Mouse (Mus musculus): ENCODE data around the gene Ern1.

The Ern1 gene

DNA sequence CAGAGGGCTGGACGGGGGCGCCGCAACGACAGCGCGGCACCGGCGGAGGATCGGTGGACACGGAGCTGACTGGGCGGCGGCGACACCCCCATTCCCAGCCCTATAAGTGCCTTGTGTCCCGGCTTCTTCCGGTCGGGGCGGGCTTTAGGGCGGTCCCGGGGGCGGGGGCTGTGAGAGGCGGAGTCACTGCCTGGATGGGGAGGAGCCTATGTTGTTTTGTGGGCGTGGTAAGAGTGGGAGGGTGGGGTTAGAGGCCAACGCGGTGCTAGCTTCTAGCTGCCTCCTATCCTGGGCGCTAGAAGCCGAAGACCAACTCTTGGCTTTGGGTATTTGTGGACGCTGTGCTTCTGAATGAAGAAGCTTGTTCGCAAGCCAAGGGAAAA, at the start of gene Ern1:
TSS of gene Ern1 (minus strand) at position 120 of the 383 bp plus-strand sequence.
- DNase-seq: peak; percentile 95 to 96

DNA sequence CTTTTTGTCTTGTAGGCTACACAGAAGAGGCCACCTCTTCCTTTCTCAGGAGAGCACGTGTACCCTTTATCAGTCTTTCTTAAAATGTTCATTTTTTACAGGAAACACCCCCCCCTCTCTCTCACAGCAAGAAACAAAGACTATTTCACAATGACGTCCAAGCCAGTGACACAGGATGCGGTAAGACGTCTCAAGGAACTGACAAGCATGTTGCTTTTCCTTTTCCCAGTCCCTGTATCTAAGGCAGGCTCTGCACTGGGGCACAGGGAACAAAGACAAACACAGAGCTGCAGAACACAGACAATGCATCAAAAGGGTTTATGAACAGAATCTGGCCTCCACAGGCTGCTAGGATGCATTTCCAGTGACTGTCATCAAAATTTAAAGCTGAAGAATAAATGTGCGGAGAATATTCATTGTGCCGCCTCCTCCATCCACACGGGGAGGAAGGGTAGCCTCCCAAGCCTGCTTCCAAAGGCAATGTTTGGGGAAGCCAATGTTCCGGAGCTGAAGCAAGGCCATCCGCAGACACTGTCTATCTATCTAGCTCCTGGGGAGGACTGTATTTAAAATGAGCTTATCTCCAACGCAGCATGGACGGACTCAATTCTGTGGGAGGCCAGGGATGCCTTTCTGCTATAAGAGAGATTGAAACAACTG, 48.7 kb upstream of the Ern1 start:
- DNase-seq: no peak

DNA sequence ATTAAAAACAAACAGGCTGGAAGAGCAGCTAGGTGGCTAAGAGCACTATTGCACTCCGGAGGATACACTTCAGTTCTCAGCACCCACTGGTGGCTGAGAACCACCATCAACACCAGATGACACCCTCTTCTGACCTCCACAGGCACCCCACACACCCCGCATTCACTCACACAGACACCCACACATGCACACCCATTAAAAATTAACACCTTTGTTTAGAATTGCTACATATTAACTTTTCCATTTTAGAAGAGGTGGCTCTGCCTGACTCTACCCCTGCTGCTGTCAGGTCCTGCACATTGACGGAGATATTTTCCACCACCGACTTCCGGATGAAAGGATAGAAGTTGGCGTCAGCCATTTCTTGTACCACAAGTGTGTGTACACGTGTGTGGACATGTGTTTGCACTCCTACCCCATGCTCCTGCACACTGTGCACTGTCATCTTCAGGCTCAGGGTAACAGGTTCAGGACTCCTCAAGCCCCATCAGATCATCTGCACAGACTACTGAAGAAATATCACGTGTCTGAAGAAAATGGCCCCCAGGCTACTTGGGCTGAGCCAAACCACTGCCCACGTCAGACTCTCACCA, 48.1 kb upstream of the Ern1 start:
- DNase-seq: no peak

DNA sequence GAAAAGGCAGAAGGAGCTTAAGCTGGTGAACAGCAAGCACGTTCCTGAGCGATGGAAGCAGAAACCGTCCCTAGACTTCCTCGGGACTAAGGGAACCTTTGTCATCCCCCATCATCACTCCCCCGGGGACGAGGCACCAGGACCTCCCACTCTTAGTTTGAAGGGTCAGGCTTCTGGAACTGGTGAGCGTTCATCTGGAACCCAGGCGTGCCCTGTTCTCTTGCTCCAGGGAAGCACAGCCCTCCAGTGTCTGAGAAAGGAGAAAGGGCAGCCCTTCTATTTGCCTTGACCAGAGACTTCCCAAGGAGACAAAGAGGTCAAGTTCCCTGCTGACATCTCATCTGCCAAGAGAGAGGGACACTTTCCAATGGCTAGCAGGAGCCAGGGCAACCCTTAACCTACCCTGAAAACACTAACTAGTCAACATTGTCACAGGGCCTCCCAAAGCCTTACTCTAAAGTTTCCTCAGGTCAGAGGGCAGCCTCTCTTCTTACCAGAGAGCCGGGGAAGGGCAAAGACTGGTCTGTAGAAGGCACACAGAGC, 44.7 kb upstream of the Ern1 start:
- no peak for DNase-seq

DNA sequence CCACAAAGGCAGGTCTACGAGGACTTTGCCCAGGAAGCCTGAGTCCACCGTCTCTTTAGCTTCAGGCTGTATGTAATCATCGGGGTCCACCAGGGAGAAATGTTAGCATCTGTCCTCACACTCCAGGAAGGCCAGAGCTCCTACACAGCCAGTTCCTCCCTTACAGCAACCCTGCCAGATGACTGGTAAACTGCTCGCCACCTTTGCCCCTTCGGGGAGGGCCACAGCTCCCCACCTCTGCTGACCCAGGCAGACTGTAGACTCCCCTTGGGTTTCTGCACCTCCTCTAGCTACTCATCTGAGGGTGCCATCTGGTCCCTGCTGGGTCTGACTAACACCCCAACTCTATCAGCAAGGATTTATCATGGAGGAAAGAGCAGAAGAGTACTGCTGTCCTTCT, 42.1 kb upstream of the Ern1 start:
- no peak for DNase-seq

DNA sequence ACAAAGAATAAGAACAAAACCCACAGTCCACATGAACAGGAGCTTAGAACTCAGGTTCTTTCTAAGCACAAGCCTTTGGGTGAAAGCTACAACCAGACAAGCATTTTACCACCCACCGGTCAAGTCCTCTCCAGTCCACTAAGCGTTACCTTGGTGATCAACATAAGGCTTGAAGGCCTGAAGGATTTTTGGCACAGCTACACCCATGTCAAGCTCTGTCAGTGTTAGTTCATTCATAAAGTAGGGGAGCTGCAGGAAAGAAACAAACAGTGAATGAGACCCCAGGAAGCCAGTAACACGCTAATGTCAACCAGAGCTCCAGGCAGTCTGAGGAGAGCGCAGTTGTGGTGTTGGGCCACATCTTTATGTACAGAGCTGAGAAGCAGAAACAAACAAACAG, 41.5 kb upstream of the Ern1 start:
- no peak for DNase-seq

DNA sequence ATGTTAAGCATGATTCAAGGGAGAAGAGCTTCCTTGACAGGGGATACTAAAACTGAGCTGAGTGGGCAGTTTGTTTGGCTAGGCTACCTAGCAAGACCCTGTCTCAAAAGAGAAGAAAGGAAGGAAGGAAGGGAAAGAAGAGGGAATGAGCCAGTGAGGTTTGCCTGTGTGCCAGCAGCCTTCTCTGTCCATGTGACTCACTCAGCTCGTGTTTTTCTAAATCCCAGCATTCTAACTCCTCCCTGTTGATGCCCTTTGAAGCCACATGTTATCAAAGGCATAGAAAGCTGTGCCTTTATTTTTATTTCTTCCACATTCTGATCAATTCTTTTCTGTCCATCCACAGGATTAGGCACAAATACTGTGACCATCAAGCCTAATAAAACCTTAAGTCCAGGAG, 40.3 kb upstream of the Ern1 start:
- DNase-seq: no peak

DNA sequence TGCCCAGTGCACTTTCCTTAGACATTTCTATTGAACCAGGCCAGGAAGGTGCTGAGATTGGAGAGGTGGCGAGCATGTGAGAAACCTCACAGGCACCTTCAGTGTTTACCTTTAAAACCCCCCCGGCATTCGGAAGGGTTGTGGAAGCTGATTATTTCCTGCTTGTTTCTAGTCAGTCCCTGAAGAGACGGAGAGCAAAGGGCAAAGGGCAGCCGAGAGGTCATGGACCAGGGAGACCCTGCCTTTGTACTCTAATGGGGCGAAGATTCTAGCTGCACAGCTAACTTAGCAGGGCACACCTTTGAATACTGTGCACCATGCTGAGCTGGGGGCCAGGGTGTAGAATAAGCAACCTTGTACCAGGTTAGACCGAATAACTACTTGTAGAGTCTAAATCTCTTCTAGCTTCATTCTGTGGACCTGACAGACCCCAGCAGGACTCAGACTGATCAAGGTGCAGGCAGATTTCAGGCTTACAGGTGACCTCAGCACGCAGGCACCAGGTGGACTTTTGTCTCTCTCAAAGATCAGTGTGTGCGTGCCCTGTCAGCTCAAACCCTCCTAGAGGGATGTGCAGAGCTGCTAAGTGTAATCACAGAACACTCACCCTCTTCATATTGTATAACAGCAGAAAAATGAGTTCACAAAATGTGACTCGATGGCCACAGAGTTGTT, 39.6 kb upstream of the Ern1 start:
- no peak for DNase-seq

DNA sequence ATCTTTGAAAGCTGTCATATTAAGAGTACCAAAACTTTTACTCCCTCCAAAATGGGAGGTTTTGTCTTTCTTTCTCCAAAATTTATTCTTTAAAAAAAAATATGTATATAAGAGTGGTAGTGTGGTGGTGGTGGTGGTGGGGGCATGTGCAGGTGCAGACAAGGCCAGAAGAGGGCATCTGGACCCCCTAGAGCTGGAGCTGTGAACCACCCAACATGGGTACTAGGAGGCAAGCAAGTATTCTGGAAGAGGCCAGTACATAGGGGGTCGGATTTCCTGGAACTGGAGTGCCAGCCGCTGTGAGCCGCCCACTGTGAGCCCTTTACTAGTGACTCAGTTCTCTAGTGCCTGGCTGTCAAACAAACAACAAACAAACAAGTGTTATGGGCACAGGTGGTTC, 34.9 kb upstream of the Ern1 start:
- DNase-seq: no peak

DNA sequence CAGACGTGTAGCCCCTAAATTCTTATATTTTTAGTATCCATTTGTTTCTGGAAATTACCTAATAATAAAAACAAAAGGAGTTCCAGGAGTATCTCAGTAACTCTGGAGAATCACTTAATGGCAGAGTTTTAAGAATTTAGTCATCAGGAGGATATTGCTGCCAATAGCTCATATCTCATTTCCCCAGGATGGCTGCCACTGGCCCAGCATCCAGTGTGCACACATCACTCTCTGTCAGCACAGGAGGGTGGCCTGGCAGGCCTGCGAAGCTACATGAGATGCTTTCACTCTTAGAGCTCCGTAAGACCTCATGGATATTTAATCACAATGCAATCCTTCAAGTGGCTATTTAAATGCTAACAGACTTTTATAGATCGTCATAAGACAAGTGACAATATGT, 34.0 kb upstream of the Ern1 start:
- DNase-seq: no peak

DNA sequence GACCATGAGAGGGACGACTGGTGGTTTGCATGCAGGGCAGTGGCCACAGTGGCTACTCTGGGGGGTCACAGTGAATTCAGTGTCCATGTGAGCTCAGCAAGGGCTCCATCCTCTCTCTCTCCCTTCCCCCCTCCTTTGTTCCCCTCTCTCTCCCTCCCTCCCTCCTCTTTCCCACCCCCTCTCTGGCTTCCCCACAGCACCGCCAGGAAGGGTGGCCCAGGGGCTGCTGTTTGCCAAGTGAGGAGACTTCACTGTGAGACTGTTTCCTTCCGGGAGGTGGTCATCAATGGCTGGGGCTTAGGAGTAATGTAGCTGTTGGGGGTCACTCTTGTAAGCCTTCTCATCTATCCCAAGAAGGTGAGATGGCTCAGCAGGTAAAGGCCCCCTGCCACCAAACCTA, 32.8 kb upstream of the Ern1 start:
- no peak for DNase-seq

DNA sequence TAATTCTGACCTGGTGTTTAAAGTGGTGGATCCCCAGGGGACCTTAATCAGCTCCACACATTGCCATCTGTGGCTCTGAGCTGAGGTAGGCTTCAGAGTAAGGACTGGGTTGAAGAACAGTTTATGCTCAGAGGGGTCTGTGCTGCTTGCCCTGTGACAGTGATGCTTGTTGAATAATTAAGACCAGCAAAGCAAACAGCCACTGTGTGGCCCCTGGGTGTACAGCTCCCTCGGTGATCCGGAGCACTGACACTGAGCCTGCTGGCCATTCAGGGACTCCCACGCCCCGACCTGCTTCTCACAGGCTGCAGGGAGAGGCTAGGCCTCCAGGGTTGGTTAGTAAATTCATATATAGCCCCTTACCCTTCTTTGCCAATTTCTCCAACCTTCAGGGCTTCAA, 31.9 kb upstream of the Ern1 start:
- no peak for DNase-seq

DNA sequence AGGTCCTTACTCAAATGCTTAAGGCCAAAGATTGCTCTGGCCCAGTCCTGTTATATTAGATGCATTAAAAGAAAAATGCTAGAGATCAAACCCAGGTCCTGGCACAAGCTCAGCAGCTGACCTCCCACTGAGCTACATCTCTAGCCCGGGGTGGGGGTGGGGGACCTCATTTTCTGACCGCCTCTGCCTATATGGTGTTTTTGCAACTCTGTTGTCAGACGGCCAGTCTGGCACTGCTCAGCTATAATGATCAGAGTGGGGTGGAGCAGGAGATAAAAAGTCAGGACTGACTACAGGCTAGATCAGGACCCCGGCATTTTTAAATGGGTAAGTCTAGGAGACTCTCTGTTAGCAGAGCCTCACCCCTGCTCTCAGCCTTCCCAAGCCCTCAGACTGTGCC, 30.7 kb upstream of the Ern1 start:
- DNase-seq: no peak

DNA sequence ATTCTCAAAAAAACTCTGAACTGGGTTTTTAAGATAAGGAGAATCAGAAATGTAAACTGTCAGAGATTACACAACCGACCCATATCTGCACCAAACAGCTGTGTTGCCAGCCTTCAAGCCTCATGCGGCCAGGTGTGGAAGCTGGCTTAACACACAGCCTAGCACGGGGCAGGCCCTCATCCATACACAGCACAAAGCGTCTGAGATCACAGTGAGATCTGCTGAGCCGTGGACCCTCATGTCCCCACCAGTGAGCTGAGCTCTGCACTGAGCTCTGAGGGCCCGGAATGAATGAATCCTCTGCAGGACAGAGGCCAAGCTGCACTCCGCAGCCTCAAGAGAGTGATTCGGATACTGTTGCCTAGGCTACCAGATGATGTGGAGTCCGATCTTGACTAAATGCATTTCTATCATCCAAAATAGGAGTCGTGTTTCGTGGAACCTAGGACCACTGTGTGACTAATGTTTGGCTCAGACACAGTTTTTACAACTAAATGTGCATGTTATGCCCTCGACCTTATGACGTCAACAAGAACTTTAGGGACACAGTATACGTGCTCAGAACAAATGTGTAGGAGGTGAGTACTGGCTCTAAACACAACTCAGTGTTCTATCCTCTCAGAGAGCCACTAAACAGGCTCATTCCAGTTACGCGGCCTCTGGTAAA, 27.6 kb upstream of the Ern1 start:
- DNase-seq: no peak

DNA sequence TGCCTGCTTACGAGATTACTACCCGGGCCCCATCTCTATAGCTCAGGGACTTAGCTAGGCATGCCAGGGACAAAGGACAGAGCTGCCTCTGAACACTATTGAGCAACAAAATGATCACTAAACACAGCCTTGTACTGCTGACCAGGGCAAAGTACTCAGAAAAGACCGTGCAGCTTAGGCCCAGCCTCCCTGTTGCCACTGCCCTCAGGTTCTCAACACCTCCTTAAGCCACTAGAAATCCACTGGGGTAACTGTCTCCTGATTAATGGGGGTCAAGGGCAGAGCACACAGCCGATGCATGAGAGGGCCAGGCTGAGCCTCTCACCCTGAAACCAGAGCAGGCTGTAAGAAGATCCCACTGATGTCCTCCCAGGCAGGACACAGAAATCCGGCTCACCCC, 26.8 kb upstream of the Ern1 start:
- DNase-seq: no peak

DNA sequence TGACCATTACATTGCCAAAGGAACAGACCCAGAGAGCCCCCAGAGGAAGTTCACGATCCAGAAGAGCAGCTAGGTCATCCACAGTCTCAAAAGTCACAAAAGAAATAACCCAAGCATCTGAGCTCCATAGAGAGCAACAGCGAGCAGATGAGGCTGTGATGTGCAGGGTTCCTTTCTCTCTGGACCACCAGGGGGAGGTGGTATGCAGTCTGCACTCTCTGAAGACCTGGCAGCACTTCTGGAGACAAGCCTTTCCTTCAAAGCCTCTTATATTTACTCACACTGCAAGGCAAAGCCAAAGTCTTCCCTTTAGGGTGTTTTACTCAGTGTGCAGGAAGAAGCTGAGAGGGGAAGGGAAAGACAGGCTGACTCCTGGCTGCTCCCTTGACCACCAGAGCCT, 25.5 kb upstream of the Ern1 start:
- peak; percentile 41 to 49 for DNase-seq

DNA sequence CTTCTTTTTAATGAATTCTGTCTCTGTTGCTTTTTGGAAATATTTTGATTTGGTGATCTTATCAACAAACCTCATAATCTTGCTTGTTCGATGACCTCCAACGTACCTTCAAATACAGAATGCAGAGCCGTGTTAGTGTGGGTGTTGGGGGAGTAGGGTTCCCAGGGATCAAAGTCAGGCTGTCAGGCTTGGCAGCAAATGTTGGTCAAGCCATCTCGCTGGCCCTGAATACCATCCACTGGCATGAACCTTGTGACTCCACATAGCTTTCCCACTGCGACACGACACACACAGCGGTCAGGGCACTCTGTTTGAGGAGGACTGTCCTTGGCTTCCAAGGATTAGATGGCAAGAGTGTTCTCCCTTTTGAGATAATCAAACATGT, 24.3 kb upstream of the Ern1 start:
- no peak for DNase-seq

DNA sequence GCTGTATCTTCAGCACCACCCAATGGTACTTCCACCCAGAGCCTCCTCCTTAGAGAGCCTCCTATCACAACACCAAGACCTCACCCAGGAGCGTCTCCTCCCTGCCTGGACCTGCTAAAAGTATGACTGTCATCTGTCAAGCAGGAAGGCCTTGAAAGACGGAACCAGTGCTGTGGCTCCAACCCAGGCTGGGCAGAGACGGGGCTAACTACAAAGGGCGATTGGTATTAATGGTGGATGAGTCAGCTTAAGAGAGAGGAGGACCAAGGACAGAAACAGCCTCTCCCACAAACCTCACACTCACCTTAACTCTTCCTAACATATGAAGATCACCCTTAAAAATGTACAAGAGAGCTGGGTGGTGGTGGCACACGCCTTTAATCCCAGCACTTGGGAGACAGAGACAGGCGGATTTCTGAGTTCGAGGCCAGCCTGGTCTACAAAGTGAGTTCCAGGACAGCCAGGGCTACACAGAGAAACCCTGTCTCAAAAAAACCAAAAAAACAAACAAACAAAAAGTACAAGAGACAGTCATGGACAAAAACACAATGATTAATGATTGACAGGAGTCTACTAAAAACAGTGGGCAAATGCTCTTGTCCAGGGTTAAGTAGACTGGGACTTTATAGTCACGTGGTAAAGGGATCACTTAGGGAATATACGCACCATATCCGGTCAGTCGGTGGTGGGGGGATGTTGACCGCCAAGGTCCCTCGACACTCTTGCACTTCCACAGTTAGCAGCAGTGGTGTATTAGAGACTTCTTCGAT, 23.8 kb upstream of the Ern1 start:
- no peak for DNase-seq

DNA sequence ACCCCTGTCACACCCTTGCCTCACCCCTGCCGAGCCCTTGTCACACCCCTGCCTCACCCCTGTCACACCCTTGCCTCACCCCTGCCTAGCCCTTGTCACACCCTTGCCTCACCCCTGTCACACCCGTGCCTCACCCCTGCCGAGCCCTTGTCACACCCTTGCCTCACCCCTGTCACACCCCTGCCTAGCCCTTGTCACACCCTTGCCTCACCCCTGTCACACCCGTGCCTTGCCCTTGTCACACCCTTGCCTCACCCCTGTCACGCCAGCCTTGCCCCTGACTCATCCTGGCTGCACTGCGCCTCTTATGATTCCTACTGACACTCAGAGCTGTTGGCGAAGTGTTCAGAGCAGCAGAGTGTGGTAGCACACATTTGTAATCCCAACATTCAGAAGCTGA, 20.0 kb upstream of the Ern1 start:
- DNase-seq: no peak

DNA sequence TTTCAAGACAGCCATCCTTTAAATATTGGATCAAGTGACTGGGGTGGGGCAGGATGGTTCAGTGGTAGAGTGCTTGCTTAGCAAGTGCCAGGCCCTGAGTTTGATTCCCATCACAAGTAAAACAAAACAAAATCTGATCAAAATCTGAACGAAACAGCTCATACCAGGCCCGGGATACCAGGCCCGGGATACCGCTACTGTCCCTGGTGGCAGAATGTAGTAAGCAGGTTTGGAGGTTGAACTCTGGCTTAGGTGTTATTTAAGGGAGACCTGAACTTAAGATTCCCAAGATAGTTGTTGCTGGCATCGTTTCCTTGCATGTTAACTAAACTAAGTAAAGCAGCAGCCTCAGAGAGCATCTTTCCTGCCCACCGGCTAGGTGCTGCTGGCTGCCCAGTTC, 18.6 kb upstream of the Ern1 start:
- no peak for DNase-seq

DNA sequence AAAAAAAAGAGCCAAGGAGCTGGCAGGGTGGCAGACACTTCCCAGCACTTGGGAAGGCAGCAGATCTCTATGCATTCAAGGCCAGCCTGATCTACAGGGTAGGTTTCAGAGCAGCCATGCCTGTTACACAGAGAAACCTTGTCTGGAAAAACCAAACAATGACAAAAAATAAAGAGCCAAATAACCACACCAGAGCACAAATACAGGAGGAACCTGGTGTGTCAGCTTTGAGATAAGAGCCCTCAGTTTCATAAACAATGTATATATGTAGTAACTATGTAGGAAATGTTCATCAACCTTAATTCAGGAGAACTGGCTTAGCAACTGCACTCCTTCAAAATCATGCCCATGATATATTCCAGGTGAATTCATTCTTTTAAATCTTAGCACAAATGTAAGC, 16.5 kb upstream of the Ern1 start:
- no peak for DNase-seq

DNA sequence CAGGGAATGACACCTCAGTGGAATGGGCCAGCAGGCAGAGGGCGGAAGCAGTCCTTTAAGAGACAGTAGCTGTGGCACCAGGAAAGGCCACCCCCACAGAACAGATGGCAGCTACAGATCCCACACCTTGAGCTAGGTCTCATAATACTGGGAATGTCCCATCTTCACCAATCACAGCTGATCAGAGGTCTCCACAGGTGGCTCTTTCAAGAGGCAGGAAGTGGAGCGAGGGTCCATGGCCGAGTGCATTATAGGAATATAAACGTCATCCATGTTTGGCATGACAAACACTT, 15.7 kb upstream of the Ern1 start:
- DNase-seq: no peak

Data from cerebellum, adult 18-20 months (tissue).